Mouse (Mus musculus): ENCODE data around the gene Dennd4b. TPM values are rescaled to one million over a fixed set of nuclear protein-coding genes. Genes with fewer than 3 reads are reported as not detected.

Gene Dennd4b
- 66.1 and 104 TPM in 2 replicates for polyA plus RNA-seq (2012)

- no peak for TF ChIP-seq GATA1 (IDR thresholded peaks at IDR 0.05; ENCODE audit: low read length)
These were observed at the start of gene Dennd4b for GRCm38 (mm10) chr3:90265034-90265931. Gene Dennd4b, plus strand, starts transcription at chr3:90265185.

GRCm38 (mm10) chr3:90215825-90216380 lies 49.1 kb upstream of the Dennd4b start:
- TF ChIP-seq GATA1 (IDR thresholded peaks at IDR 0.05; ENCODE audit: low read length) = no peak

- TF ChIP-seq GATA1 (IDR thresholded peaks at IDR 0.05; ENCODE audit: low read length) = no peak
These were observed 44.9 kb upstream of the Dennd4b start for GRCm38 (mm10) chr3:90220088-90220487.

GRCm38 (mm10) chr3:90220531-90220951 lies 44.4 kb upstream of the Dennd4b start:
- no peak for TF ChIP-seq GATA1 (IDR thresholded peaks at IDR 0.05; ENCODE audit: low read length)

DNA sequence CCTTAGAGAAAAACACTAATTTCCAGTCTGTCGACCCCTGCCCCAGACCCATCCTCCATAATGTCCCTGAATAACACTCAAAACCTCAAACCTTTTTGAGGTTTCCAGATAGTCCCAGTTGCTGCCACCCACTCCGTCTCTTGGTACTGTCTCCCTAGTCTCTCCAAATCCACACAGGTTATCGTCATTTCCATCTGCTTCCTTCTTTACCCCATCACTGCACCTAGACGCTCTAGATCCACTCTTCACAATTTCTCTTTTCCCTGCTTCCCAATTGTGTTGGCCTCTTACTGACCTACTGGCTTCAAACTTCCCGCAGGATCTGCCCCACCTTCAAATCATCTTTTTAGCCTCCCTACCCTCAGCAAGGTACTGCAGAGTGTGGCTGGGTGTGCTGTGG lies 43.9 kb upstream of the Dennd4b start:
- no peak for TF ChIP-seq GATA1 (IDR thresholded peaks at IDR 0.05; ENCODE audit: low read length)

GRCm38 (mm10) chr3:90222455-90222854 lies 42.5 kb upstream of the Dennd4b start:
- TF ChIP-seq GATA1 (IDR thresholded peaks at IDR 0.05; ENCODE audit: low read length) = no peak

GRCm38 (mm10) chr3:90222941-90223340 lies 42.0 kb upstream of the Dennd4b start:
- TF ChIP-seq GATA1 (IDR thresholded peaks at IDR 0.05; ENCODE audit: low read length) = no peak

DNA sequence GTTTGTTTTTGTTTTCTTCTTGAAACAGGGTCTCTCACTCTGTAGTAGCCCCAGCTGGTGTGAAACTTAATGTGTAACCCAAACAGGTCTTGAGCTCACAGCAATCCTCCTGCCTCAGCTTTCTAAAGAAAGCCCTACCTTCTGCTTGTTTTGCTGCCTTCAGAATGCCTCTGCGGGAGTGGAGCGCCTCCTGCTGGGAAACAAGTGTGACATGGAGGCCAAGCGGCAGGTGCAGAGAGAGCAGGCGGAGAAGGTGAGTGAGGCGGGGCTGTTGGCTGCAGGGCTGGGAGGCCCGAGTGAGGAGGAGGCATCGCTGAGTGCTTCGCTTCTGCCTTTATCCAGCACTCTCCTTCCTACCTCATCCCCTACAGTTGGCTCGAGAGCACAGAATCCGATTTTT lies 40.7 kb upstream of the Dennd4b start:
- TF ChIP-seq GATA1 (IDR thresholded peaks at IDR 0.05; ENCODE audit: low read length) = no peak

- TF ChIP-seq GATA1 (IDR thresholded peaks at IDR 0.05; ENCODE audit: low read length) = no peak
These were observed 33.9 kb upstream of the Dennd4b start for GRCm38 (mm10) chr3:90231075-90231474.

GRCm38 (mm10) chr3:90231507-90232333 lies 33.3 kb upstream of the Dennd4b start, which contains the start of gene Jtb:
Gene Jtb, plus strand, starts transcription at chr3:90231597.
- no peak for TF ChIP-seq GATA1 (IDR thresholded peaks at IDR 0.05; ENCODE audit: low read length)

DNA sequence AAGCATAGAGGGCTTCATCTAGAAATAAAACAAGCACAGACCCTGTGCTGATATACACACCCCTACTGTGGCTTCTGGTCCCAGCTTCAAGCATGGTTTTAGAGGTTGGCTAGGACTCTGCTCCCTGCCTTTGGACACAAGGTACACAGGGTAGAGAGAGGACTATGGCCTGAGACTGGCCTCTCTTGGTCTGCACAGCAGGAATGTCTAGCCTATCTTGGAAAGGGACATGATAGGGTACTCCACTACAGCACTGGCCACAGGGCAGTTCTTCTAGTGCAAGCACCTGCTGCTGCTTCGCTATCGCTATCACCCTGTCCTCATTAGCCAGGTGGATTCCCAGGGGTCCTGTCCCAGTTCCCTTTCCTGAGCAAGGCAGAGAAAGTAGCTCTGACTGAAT lies 23.7 kb upstream of the Dennd4b start:
- TF ChIP-seq GATA1 (IDR thresholded peaks at IDR 0.05; ENCODE audit: low read length) = no peak

GRCm38 (mm10) chr3:90241669-90242358 lies 23.2 kb upstream of the Dennd4b start:
- no peak for TF ChIP-seq GATA1 (IDR thresholded peaks at IDR 0.05; ENCODE audit: low read length)

- TF ChIP-seq GATA1 (IDR thresholded peaks at IDR 0.05; ENCODE audit: low read length) = no peak
These were observed 21.8 kb upstream of the Dennd4b start, which contains the start of gene Creb3l4 for GRCm38 (mm10) chr3:90242984-90243775. Gene Creb3l4, minus strand, starts transcription at chr3:90243512.

DNA sequence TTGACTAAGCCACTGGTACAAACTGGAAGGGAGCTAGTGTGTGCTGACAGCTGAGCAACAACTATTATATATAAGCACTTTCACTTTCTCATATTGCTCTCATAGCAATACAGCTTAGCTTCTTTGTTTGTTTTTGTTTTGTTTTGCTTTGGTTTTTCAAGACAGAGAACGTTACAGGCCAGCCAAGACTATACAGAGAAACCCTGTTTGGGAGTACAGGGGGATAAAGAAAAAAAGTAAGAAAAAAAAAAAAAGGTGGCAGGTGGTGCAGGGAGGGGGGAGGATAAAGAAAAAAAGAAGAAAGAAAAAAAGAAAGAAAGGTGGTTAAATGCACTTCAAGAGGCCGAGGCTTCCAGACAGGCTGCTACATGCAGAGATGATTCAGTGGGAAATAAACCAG lies 19.6 kb upstream of the Dennd4b start:
- no peak for TF ChIP-seq GATA1 (IDR thresholded peaks at IDR 0.05; ENCODE audit: low read length)

- TF ChIP-seq GATA1 (IDR thresholded peaks at IDR 0.05; ENCODE audit: low read length) = no peak
These were observed 17.4 kb upstream of the Dennd4b start for GRCm38 (mm10) chr3:90247630-90247959.

All from G1E-ER4 (cell line).